Mouse (Mus musculus) liver, adult 2 months (tissue): ENCODE results near the gene Helt. TPM values are rescaled to one million over a fixed set of nuclear protein-coding genes. Genes with fewer than 3 reads are reported as not detected.

Source experiments
- DNase-seq: peaks from one replicate; pipeline ENCODE4 v3.0.0-alpha.2; 2011; ENCODE audit warnings: low read depth, low spot score; ENCODE audit errors: extremely low read depth
- H3K27ac ChIP-seq: fragments of 200-500 bp; replicated peaks from 2 replicates; pipeline ENCODE4 v1.5.1; 2012; ENCODE audit warnings: low read depth, mild to moderate bottlenecking, control low read depth, inconsistent platforms, low read length; ENCODE audit not compliant: insufficient read depth
- H3K27me3 ChIP-seq: fragments of 200-500 bp; 2 replicates; pipeline ENCODE4 v1.6.1; 2012; ENCODE audit warnings: mild to moderate bottlenecking, moderate library complexity, low read length, inconsistent platforms; ENCODE audit not compliant: control insufficient read depth, insufficient read depth
- H3K36me3 ChIP-seq: fragments of 200-500 bp; 2 replicates; pipeline ENCODE4 v1.6.1; 2012; ENCODE audit warnings: low read length, inconsistent platforms; ENCODE audit not compliant: control insufficient read depth, insufficient read depth
- H3K4me1 ChIP-seq: fragments of 200-500 bp; 2 replicates; pipeline ENCODE4 v1.6.1; 2011; ENCODE audit warnings: low read length; ENCODE audit not compliant: control insufficient read depth, insufficient read depth
- H3K4me3 ChIP-seq: fragments of 200-500 bp; 2 replicates; pipeline ENCODE4 v1.5.1; 2011; ENCODE audit warnings: low read depth, mild to moderate bottlenecking, control low read depth, low read length, moderate library complexity; ENCODE audit not compliant: insufficient read depth
- H3K79me2 ChIP-seq: fragments of 200-500 bp; 2 replicates; pipeline ENCODE4 v1.6.1; 2012; ENCODE audit warnings: inconsistent platforms, mild to moderate bottlenecking, low read length, moderate library complexity; ENCODE audit not compliant: control insufficient read depth, insufficient read depth
- H3K9ac ChIP-seq: fragments of 200-500 bp; 2 replicates; pipeline ENCODE4 v1.6.1; 2012; ENCODE audit warnings: low read depth, mild to moderate bottlenecking, control low read depth, inconsistent platforms, low read length
- CTCF ChIP-seq: fragments of 200-500 bp; IDR thresholded peaks from 2 replicates; pipeline ENCODE4 v1.5.1; 2011; ENCODE audit warnings: low read depth, low read length, control low read depth
- POLR2A ChIP-seq: fragments of 200-500 bp; IDR thresholded peaks from 2 replicates; pipeline ENCODE4 v1.6.1; 2011; ENCODE audit warnings: low read length, control low read depth; ENCODE audit not compliant: insufficient read depth; ENCODE audit errors: extremely low read depth
- WGBS: fragments of 180-500 bp; shearing (Covaris S2); methylation state at CpG from one replicate; pipeline ENCODE4 v1.1.7; 2018; 5-methylcytosine and 5-hydroxymethylcytosine counted together
- polyA plus RNA-seq: library from polyadenylated mRNA; depleted of rRNA; stranded (reverse); fragments of >200 nt; gene quantifications from 2 replicates; pipeline ENCODE4 v1.2.3, GENCODE M21; 2012
- total RNA-seq: library from RNA; depleted of rRNA; stranded (reverse); fragments of >200 nt; gene quantifications from 2 replicates; pipeline ENCODE4 v1.2.3, GENCODE M21; 2014

Helt gene
- total and polyA plus RNA-seq, 2 experiments = not detected

- Histone ChIP-seq H3K79me2 (no peaks in the 10 kb centered on the region), H3K9ac (no peak overlapping the region), H3K36me3 (no peaks in the 10 kb centered on the region), H3K27me3 (no peaks in the 10 kb centered on the region), H3K27ac (no peak overlapping the region; the same call in 1 of the 2 replicates), H3K4me3 (no peak overlapping the region), H3K4me1 (peaks cover 14% of the 10 kb centered on the region)
- DNase-seq = peak; percentile 76
- WGBS = 14% methylated on average over 5 of the region's 5 CpGs
- TF ChIP-seq CTCF (no peak), POLR2A (no peak)
These were observed 29.3 kb upstream of the Helt start for GRCm38 (mm10) chr8:46323672-46324191.

DNA sequence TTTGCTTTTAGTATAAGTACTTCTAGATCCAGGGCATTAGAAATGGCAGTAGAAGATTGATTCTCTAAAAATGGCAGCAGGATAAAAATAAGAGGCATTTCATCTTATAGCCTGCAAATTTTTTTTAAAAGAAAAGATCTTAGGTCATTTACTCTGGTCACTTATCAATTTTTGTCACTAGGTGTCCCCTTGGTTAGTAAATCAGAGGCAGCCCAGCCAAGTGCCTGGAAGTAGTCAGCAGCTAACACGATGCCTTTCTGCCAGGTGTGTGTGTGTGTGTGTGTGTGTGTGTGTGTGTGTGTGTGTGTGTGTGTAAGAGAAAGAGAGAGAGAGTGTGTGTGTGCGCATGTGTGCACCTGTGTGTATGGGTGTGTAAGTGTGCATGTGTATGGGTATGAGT is 28.4 kb upstream of the Helt start:
- Histone ChIP-seq H3K79me2 (no peaks in the 10 kb centered on the region), H3K27me3 (no peaks in the 10 kb centered on the region), H3K36me3 (no peaks in the 10 kb centered on the region), H3K4me1 (peaks cover 14% of the 10 kb centered on the region), H3K4me3 (no peak overlapping the region), H3K9ac (no peak overlapping the region; the same call in 1 of the 2 replicates), H3K27ac (no peak overlapping the region)
- WGBS = 36% methylated on average over 2 of the region's 2 CpGs
- peak; percentile 61 for DNase-seq
- TF ChIP-seq POLR2A (no peak), CTCF (no peak)

DNA sequence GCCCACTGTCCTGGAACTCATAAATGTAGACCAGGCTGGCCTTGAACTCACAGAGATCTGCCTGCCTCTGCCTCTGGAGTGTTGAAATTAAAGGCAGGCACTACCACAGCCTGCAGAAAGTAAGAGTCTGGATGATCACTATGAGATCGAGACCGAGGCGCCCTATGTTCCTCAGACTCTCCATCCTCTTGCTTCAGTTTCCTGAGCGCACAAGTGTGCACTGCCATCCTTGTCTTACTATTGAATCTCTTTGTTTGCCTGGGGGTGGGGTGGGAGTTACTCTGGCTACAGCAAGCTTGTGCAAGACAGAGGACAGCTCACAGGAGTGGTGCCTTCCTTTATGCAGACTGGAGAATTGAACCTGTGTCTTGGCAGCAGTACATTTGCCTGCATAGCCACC is 27.9 kb upstream of the Helt start:
- no peak overlapping the region for H3K4me3 ChIP-seq
- WGBS = over 99% methylated on average over 4 of the region's 4 CpGs
- H3K4me1 ChIP-seq = peaks cover 11% of the 10 kb centered on the region
- no peak for DNase-seq
- no peaks in the 10 kb centered on the region for H3K36me3 ChIP-seq
- TF ChIP-seq CTCF = no peak
- TF ChIP-seq POLR2A = no peak
- no peak overlapping the region for H3K9ac ChIP-seq
- H3K27ac ChIP-seq = no peak overlapping the region
- no peaks in the 10 kb centered on the region for H3K79me2 ChIP-seq
- no peaks in the 10 kb centered on the region for H3K27me3 ChIP-seq

GRCm38 (mm10) chr8:46318802-46319201 is 24.3 kb upstream of the Helt start:
- Histone ChIP-seq H3K9ac (no peak overlapping the region), H3K27me3 (no peaks in the 10 kb centered on the region), H3K79me2 (no peaks in the 10 kb centered on the region), H3K36me3 (no peaks in the 10 kb centered on the region), H3K4me1 (peaks cover 6% of the 10 kb centered on the region), H3K27ac (no peak overlapping the region), H3K4me3 (no peak overlapping the region)
- no peak for TF ChIP-seq POLR2A
- no peak for TF ChIP-seq CTCF
- WGBS = 89% methylated on average over 5 of the region's 5 CpGs
- DNase-seq = no peak

DNA sequence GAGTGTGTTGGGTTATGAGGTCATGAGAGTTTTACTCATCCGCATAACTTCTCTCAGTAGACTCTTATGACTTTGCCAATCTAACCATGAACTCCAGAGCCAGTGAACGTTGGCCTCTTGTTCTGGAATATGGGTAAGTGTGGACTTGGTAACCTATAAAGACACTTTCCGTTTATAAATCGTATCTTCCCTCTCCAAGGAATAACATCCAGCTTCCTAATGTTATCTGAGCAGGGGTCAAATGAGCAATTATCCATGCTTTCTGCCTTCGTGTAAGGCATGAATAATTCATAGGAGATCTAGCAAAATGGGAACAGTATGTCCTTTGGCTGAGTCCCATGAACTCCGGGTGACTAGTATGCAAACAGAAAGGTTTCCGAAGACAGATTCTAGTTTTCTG is 22.7 kb upstream of the Helt start:
- peak; percentile 56 for DNase-seq
- no peaks in the 10 kb centered on the region for H3K27me3 ChIP-seq
- no peak overlapping the region for H3K4me3 ChIP-seq
- WGBS = 81% methylated on average over 7 of the region's 7 CpGs
- no peak overlapping the region for H3K9ac ChIP-seq
- H3K4me1 ChIP-seq = peaks cover 3% of the 10 kb centered on the region; the same call in 1 of the 2 replicates
- TF ChIP-seq CTCF (no peak), POLR2A (no peak)
- no peaks in the 10 kb centered on the region for H3K36me3 ChIP-seq
- no peaks in the 10 kb centered on the region for H3K79me2 ChIP-seq
- H3K27ac ChIP-seq = no peak overlapping the region

DNA sequence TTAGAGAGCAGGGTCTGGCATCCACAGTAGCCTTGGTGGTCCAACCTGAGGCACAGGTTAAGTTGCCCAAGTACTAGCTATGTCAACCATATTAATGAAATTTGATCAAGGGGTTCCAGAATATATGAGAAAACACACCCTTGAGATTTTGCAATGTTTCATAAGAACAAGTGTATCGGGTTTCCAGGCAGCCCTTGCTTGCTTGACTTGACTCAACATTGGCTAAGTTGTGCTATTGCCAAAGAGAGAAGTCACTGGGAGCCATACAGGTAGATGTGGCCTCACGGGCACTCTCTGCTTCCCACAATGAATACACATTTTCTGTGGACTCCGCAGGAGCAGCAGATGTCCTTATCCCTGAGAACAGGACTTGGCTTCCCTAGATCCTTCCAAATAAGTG is 19.3 kb upstream of the Helt start:
- WGBS = 40% methylated on average over 3 of the region's 3 CpGs

More for the DNA sequence above, 19.3 kb upstream of the Helt start:
- Histone ChIP-seq H3K79me2 (no peaks in the 10 kb centered on the region), H3K4me3 (no peak overlapping the region), H3K36me3 (no peaks in the 10 kb centered on the region), H3K27ac (peak overlapping the region; percentile 8; the same call in 1 of the 2 replicates), H3K27me3 (no peaks in the 10 kb centered on the region), H3K4me1 (peaks cover 3% of the 10 kb centered on the region; the same call in 1 of the 2 replicates), H3K9ac (no peak overlapping the region)
- DNase-seq = peak; percentile 69
- no peak for TF ChIP-seq POLR2A
- no peak for TF ChIP-seq CTCF
